ENCODE assay signal across 17 mouse cellular contexts in the genomic region with DNA sequence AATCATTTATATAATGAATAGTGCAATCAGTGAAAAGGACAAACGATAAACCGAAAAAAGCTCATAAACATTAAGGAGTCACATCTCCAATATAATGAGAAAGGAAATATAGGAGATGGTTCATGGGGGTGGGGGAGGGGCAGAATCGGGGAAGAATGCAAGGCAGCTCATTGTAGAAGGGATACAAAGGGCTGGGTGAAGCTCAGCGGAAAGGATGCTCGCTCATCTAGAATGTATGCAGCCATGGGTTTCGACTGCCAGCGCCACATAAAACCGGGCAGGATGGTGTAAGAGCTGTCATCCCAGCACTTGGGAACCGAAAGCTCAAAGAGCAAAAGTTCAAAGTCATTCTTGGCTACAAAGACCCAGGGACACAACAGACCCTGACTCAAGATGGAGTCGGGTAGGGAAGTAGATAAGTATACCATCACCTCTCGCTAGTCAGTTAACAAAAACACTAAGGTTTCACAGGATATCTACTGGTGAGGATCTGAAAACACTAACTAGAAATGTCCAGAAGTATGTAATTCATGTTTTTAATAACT. TPM values are rescaled to one million over a fixed set of nuclear protein-coding genes. Genes with fewer than 3 reads are reported as not detected.
DNase-seq lines count a peak whose midpoint lies in the region; ATAC-seq lines count a peak whose summit lies in the region.
"Had no signal": no experiment of that assay in that cellular context is flagged by ENCODE, and none has a peak within 500 bp of the region (broad histone marks: within the 10 kb centered on the region; RNA-seq: fewer than 3 reads in every experiment).

No protein-coding gene starts in this region.

- H3K9me3 ChIP-seq in forebrain, embryonic 13.5 days (replicated peaks) = no peaks in the 10 kb centered on the region
- H3K9me3 ChIP-seq in forebrain, embryonic 10.5 days = no peaks in the 10 kb centered on the region
- no peaks in the 10 kb centered on the region for H3K9me3 ChIP-seq in hindbrain, embryonic 11.5 days (ENCODE audit: control insufficient read depth, low read length)
- H3K9me3 ChIP-seq in midbrain, embryonic 12.5 days = no peaks in the 10 kb centered on the region
- H3K9me3 ChIP-seq: heart, embryonic 12.5 days had no signal

- WGBS in forebrain, embryonic 13.5 days = 50% methylated on average over 11 of the region's 11 CpGs
- WGBS in forebrain, embryonic 10.5 days = 66% methylated on average over 11 of the region's 11 CpGs
- 50% methylated on average over 11 of the region's 11 CpGs for WGBS in hindbrain, embryonic 11.5 days
- WGBS in midbrain, embryonic 12.5 days = 47% methylated on average over 11 of the region's 11 CpGs

- H3K4me3 ChIP-seq in forebrain, embryonic 13.5 days = no peak overlapping the region
- no peak overlapping the region for H3K4me3 ChIP-seq in forebrain, embryonic 10.5 days
- no peak overlapping the region for H3K4me3 ChIP-seq in hindbrain, embryonic 11.5 days (ENCODE audit: low read depth, low read length)
- no peak overlapping the region for H3K4me3 ChIP-seq in midbrain, embryonic 12.5 days
- H3K4me3 ChIP-seq: heart, embryonic 12.5 days had no signal

- no peak overlapping the region for H3K9ac ChIP-seq in forebrain, embryonic 13.5 days
- H3K9ac ChIP-seq in hindbrain, embryonic 11.5 days (ENCODE audit: low read depth, low read length) = no peak overlapping the region
- H3K9ac ChIP-seq in midbrain, embryonic 12.5 days (replicated peaks) = no peak overlapping the region
- H3K9ac ChIP-seq: heart, embryonic 12.5 days; liver, embryonic 14.5 days had no signal

- H3K27me3 ChIP-seq in forebrain, embryonic 13.5 days = no peaks in the 10 kb centered on the region
- no peaks in the 10 kb centered on the region for H3K27me3 ChIP-seq in forebrain, embryonic 10.5 days (ENCODE audit: poor library complexity, severe bottlenecking)
- no peaks in the 10 kb centered on the region for H3K27me3 ChIP-seq in hindbrain, embryonic 11.5 days (ENCODE audit: control insufficient read depth, insufficient read depth, low read length)
- no peaks in the 10 kb centered on the region for H3K27me3 ChIP-seq in midbrain, embryonic 12.5 days
- H3K27me3 ChIP-seq: heart, embryonic 12.5 days had no signal

- peaks cover 26% of the 10 kb centered on the region for H3K4me1 ChIP-seq in forebrain, embryonic 13.5 days
- peaks cover 19% of the 10 kb centered on the region for H3K4me1 ChIP-seq in forebrain, embryonic 10.5 days
- H3K4me1 ChIP-seq in hindbrain, embryonic 11.5 days (replicated peaks; ENCODE audit: control insufficient read depth, insufficient read depth, low read length) = peaks cover 6% of the 10 kb centered on the region; the same call in 1 of the 2 replicates
- H3K4me1 ChIP-seq in midbrain, embryonic 12.5 days = peaks cover 21% of the 10 kb centered on the region

- no peak for DNase-seq in forebrain, embryonic 10.5 days (ENCODE audit: extremely low spot score, low spot score)
- DNase-seq in hindbrain, embryonic 11.5 days (ENCODE audit: low spot score) = peak; percentile 66
- peak; percentile 67 for DNase-seq in retina, embryonic 14.5 days (ENCODE audit: low spot score)
- no peak for DNase-seq in kidney, adult 18-20 months
- DNase-seq in cerebellum, postnatal 14 days = no peak
- DNase-seq in right cerebral cortex, postnatal 36 days (ENCODE audit: low spot score in 2 of 2) = no peak
- DNase-seq: adrenal gland, adult 2 months; B cell, adult 2 months; gastrocnemius, postnatal 25 days; heart, postnatal 36 days; kidney, adult 2 months; kidney, postnatal 4 days; thymus, postnatal 4 days had no signal

- H3K27ac ChIP-seq in forebrain, embryonic 13.5 days = no peak overlapping the region
- H3K27ac ChIP-seq in forebrain, embryonic 10.5 days = no peak overlapping the region
- peak overlapping the region; percentile 70; the same call in 1 of the 2 replicates for H3K27ac ChIP-seq in hindbrain, embryonic 11.5 days (ENCODE audit: low read depth, low read length)
- peak overlapping the region; percentile 60 for H3K27ac ChIP-seq in midbrain, embryonic 12.5 days (replicated peaks)
- H3K27ac ChIP-seq: liver, embryonic 14.5 days had no signal

- peak; percentile 65; the same call in 1 of the 2 replicates for ATAC-seq in forebrain, embryonic 13.5 days
- peak; percentile 56 for ATAC-seq in hindbrain, embryonic 11.5 days (ENCODE audit: low FRiP score)
- no peak for ATAC-seq in midbrain, embryonic 12.5 days (ENCODE audit: low FRiP score, low read depth)

- no peak overlapping the region for H3K4me2 ChIP-seq in forebrain, embryonic 13.5 days
- H3K4me2 ChIP-seq in hindbrain, embryonic 11.5 days (replicated peaks; ENCODE audit: low read depth, low read length) = peak overlapping the region; percentile 19; the same call in 1 of the 2 replicates
- peak overlapping the region; percentile 25; the same call in 1 of the 2 replicates for H3K4me2 ChIP-seq in midbrain, embryonic 12.5 days (replicated peaks)
- H3K4me2 ChIP-seq: heart, embryonic 12.5 days had no signal

- H3K36me3 ChIP-seq in forebrain, embryonic 13.5 days (ENCODE audit: poor library complexity, severe bottlenecking) = no peaks in the 10 kb centered on the region
- no peaks in the 10 kb centered on the region for H3K36me3 ChIP-seq in forebrain, embryonic 10.5 days (replicated peaks)
- no peaks in the 10 kb centered on the region for H3K36me3 ChIP-seq in hindbrain, embryonic 11.5 days (ENCODE audit: control insufficient read depth, insufficient read depth, low read length)
- H3K36me3 ChIP-seq in midbrain, embryonic 12.5 days = 0 out of 2 replicates have a peak, but pooled peaks cover 2% of the 10 kb centered on the region
- H3K36me3 ChIP-seq: heart, embryonic 12.5 days had no signal

RNA-seq across cellular contexts. Expression of gene 1700025G04Rik, which starts 12.7 kb away (rescaled TPM):
- polyA plus RNA-seq in forebrain, embryonic 13.5 days (2015; fragmentation: Nextera tagmentation; extraction: Ambion mirVana) = 29.1 and 31.5 TPM in 2 replicates
- 14.2 and 15.4 TPM in 2 replicates for polyA plus RNA-seq in forebrain, embryonic 10.5 days (2016; fragmentation: Nextera tagmentation; extraction: Ambion mirVana)
- polyA plus RNA-seq in hindbrain, embryonic 11.5 days (2014; fragmentation: Nextera tagmentation; extraction: Ambion mirVana) = 46.1 and 52.7 TPM in 2 replicates
- 38.4 and 42.4 TPM in 2 replicates for polyA plus RNA-seq in midbrain, embryonic 12.5 days (2016; fragmentation: Nextera tagmentation; extraction: Ambion mirVana)

Comparison
In these comparisons a context has a peak if more than half of its experiments do, and no peak if none do; other contexts are left out.
1. H3K27ac ChIP-seq: peak in hindbrain, embryonic 11.5 days (single experiment) and midbrain, embryonic 12.5 days (single experiment); none in forebrain, embryonic 13.5 days (single experiment) and forebrain, embryonic 10.5 days (single experiment).
2. DNase-seq: peak in hindbrain, embryonic 11.5 days (single experiment) and retina, embryonic 14.5 days (single experiment); none in forebrain, embryonic 10.5 days (single experiment), kidney, adult 18-20 months (single experiment), cerebellum, postnatal 14 days (0 of 2) and right cerebral cortex, postnatal 36 days (0 of 2).